14 mouse cellular contexts compared by ENCODE assay signal in the genomic region with DNA sequence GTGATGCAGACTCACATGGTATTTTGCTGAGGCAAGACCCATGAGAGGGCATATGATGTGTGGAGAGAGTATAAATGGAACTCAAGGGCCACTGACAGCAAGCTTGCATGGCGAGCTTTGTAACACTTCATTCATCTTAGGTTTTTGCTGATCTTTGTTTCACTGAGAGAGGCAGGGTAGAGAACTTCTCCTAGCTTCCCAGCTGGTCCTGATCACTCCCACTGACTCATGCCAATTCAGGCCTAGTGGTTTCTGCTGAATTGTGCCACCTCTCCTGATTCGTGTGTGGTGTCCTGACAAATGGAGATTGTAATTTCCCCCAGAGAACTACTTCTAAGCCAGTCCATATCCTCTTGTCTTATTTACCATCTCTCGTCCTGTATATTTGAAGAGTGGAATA.
"Had no signal": no experiment of that assay in that cellular context is flagged by ENCODE, and none has a peak within 500 bp of the region (broad histone marks: within the 10 kb centered on the region; RNA-seq: fewer than 3 reads in every experiment).

No protein-coding gene starts in this region.

- ATAC-seq: intestine, embryonic 15.5 days; liver, postnatal 0 days had no signal

- H3K36me3 ChIP-seq: intestine, embryonic 15.5 days; limb, embryonic 15.5 days; liver, embryonic 13.5 days; neural tube, embryonic 12.5 days had no signal

- H3K27ac ChIP-seq: intestine, embryonic 15.5 days; left cerebral cortex, adult 2 months; limb, embryonic 15.5 days; liver, embryonic 13.5 days; neural tube, embryonic 12.5 days had no signal

- DNase-seq: kidney, adult 18-20 months; kidney, postnatal 10 days; liver, embryonic 13.5 days; liver, postnatal 0 days; midbrain, embryonic 14.5 days; retina, postnatal 1 day; right cerebral cortex, postnatal 4 days; spleen, adult 18-20 months; thymus, adult 18-20 months; thymus, postnatal 14 days had no signal

- H3K9ac ChIP-seq: intestine, embryonic 15.5 days; limb, embryonic 15.5 days; liver, embryonic 13.5 days; liver, postnatal 0 days; neural tube, embryonic 12.5 days had no signal

- H3K27me3 ChIP-seq: intestine, embryonic 15.5 days; limb, embryonic 15.5 days; liver, embryonic 13.5 days; neural tube, embryonic 12.5 days had no signal

- H3K4me1 ChIP-seq: intestine, embryonic 15.5 days; limb, embryonic 15.5 days; liver, embryonic 13.5 days; neural tube, embryonic 12.5 days had no signal

- H3K4me2 ChIP-seq: intestine, embryonic 15.5 days; limb, embryonic 15.5 days; liver, embryonic 13.5 days; neural tube, embryonic 12.5 days had no signal

- H3K4me3 ChIP-seq: intestine, embryonic 15.5 days; left cerebral cortex, adult 2 months; limb, embryonic 15.5 days; liver, embryonic 13.5 days; neural tube, embryonic 12.5 days had no signal

- H3K9me3 ChIP-seq: intestine, embryonic 15.5 days; liver, embryonic 13.5 days had no signal
